Mouse (Mus musculus): Measurements from ENCODE around the gene Kat2b. TPM values are rescaled to one million over a fixed set of nuclear protein-coding genes. Genes with fewer than 3 reads are reported as not detected.
"Not testable (repeated sequence)": the region's sequence is repeated elsewhere in the genome, so short reads cannot be mapped to it uniquely, and the experiment has no call there.

Kat2b gene
- polyA plus RNA-seq (2015; fragmentation: Nextera tagmentation; extraction: Ambion mirVana), result 7.2 and 8.7 TPM in 2 replicates

DNA sequence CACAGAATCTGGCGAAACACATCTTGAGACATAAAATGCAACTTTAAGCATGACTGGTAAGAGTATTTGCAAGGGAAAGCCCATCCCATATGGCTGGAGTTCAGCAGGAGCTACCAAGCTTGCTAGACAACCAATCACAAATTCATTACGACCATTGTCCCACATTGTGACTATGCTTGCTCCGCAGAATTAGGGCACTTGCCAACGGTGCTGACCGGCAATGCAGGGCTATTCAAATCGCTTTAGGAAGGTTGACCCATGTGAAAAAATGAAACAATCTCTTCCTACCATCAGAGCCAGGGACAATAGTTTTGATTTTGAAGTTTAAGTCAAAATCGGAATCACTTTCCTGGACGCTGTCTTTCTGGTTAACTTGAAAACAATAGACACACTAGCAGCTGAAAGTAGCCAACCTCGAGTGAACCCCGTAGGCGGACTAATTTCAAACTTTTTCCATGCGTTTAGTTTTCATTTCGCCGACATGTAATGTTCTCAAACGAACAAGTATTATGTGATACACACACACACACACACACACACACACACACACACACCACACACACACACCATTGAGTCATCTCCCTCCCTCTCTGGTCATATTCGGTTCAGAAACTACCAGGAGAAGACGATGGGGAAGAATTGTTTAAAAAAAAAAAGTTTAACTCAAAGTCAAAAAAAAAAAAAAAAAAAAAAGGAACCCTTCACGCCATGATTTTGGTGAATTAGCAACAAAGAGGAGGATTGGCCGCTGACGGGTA lies at the start of gene Kat2b:
Gene Kat2b, plus strand, starts transcription at position 701 of the 758 bp plus-strand sequence.
- H3K36me3 ChIP-seq (ENCODE audit: control insufficient read depth, insufficient read depth, low read length), result no peaks in the 10 kb centered on the region
- H3K4me2 ChIP-seq (ENCODE audit: low read length), result peak within 1 kb of the TSS; percentile 77
- H3K9me3 ChIP-seq (replicated peaks; ENCODE audit: control insufficient read depth, low read length, poor library complexity, severe bottlenecking), result no peaks in the 10 kb centered on the region
- H3K4me3 ChIP-seq (ENCODE audit: low read depth, low read length), result peak within 1 kb of the TSS; percentile 88
- no peak for ATAC-seq
- peak within 1 kb of the TSS; percentile 97 for H3K27ac ChIP-seq (ENCODE audit: low read length)
- peaks cover 25% of the 10 kb centered on the region for H3K4me1 ChIP-seq (ENCODE audit: control insufficient read depth, insufficient read depth, low read length)
- no peaks in the 10 kb centered on the region for H3K27me3 ChIP-seq (ENCODE audit: control insufficient read depth, insufficient read depth, low read depth, low read length)
- peak within 1 kb of the TSS; percentile 96 for H3K9ac ChIP-seq (ENCODE audit: low read depth, low read length)
- WGBS, result under 1% methylated on average over 20 of the region's 20 CpGs

DNA sequence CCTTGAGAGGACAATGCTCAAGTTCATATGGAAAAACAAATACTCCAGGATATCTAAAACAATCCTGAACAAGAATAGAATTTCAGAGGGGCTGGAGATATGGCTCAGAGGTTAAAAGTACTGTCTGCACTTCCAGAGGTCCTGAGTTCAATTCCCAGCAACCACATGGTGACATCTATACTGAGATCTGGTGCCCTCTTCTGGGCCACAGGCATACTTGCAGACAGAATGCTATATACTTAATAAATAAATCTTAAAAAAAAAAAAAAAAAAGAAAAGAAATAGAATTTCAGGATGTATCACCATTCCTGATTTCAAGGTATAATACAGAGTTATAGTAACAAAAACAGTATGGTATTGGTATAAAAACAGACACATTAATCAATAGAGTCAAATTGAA lies 47.3 kb upstream of the Kat2b start:
- H3K4me2 ChIP-seq (ENCODE audit: low read length), result no peak overlapping the region
- H3K27me3 ChIP-seq (ENCODE audit: control insufficient read depth, insufficient read depth, low read depth, low read length), result no peaks in the 10 kb centered on the region
- H3K4me3 ChIP-seq (ENCODE audit: low read depth, low read length), result no peak overlapping the region
- H3K27ac ChIP-seq (ENCODE audit: low read length), result no peak overlapping the region
- no peaks in the 10 kb centered on the region for H3K36me3 ChIP-seq (ENCODE audit: control insufficient read depth, insufficient read depth, low read length)
- no peak overlapping the region for H3K9ac ChIP-seq (ENCODE audit: low read depth, low read length)
- no peaks in the 10 kb centered on the region for H3K4me1 ChIP-seq (ENCODE audit: control insufficient read depth, insufficient read depth, low read length)
- no peaks in the 10 kb centered on the region for H3K9me3 ChIP-seq (replicated peaks; ENCODE audit: control insufficient read depth, low read length, poor library complexity, severe bottlenecking)
- no peak for ATAC-seq

GRCm38 (mm10) chr17:53520509-53520908 lies 46.2 kb upstream of the Kat2b start:
- Histone ChIP-seq H3K4me1 (ENCODE audit: control insufficient read depth, insufficient read depth, low read length) (no peaks in the 10 kb centered on the region), H3K4me3 (ENCODE audit: low read depth, low read length) (no peak overlapping the region), H3K9ac (ENCODE audit: low read depth, low read length) (no peak overlapping the region), H3K36me3 (ENCODE audit: control insufficient read depth, insufficient read depth, low read length) (no peaks in the 10 kb centered on the region), H3K27me3 (ENCODE audit: control insufficient read depth, insufficient read depth, low read depth, low read length) (no peaks in the 10 kb centered on the region), H3K9me3 (replicated peaks; ENCODE audit: control insufficient read depth, low read length, poor library complexity, severe bottlenecking) (no peaks in the 10 kb centered on the region), H3K4me2 (ENCODE audit: low read length) (no peak overlapping the region), H3K27ac (ENCODE audit: low read length) (no peak overlapping the region)
- ATAC-seq, result no peak

- Histone ChIP-seq H3K4me3 (ENCODE audit: low read depth, low read length) (no peak overlapping the region), H3K9me3 (replicated peaks; ENCODE audit: control insufficient read depth, low read length, poor library complexity, severe bottlenecking) (no peaks in the 10 kb centered on the region), H3K27me3 (ENCODE audit: control insufficient read depth, insufficient read depth, low read depth, low read length) (no peaks in the 10 kb centered on the region), H3K36me3 (ENCODE audit: control insufficient read depth, insufficient read depth, low read length) (no peaks in the 10 kb centered on the region), H3K9ac (ENCODE audit: low read depth, low read length) (no peak overlapping the region), H3K4me2 (ENCODE audit: low read length) (no peak overlapping the region), H3K4me1 (ENCODE audit: control insufficient read depth, insufficient read depth, low read length) (no peaks in the 10 kb centered on the region), H3K27ac (ENCODE audit: low read length) (no peak overlapping the region)
- ATAC-seq, result no peak
- 79% methylated on average over 2 of the region's 2 CpGs for WGBS
These were observed 38.6 kb upstream of the Kat2b start for GRCm38 (mm10) chr17:53528034-53528433.

GRCm38 (mm10) chr17:53531160-53531559 lies 35.5 kb upstream of the Kat2b start:
- Histone ChIP-seq H3K4me3 (ENCODE audit: low read depth, low read length) (no peak overlapping the region), H3K4me2 (ENCODE audit: low read length) (no peak overlapping the region), H3K27ac (ENCODE audit: low read length) (no peak overlapping the region), H3K27me3 (ENCODE audit: control insufficient read depth, insufficient read depth, low read depth, low read length) (no peaks in the 10 kb centered on the region), H3K4me1 (ENCODE audit: control insufficient read depth, insufficient read depth, low read length) (no peaks in the 10 kb centered on the region), H3K9ac (ENCODE audit: low read depth, low read length) (no peak overlapping the region), H3K36me3 (ENCODE audit: control insufficient read depth, insufficient read depth, low read length) (no peaks in the 10 kb centered on the region), H3K9me3 (replicated peaks; ENCODE audit: control insufficient read depth, low read length, poor library complexity, severe bottlenecking) (no peaks in the 10 kb centered on the region)
- no peak for ATAC-seq
- WGBS, result 65% methylated on average over 2 of the region's 2 CpGs

DNA sequence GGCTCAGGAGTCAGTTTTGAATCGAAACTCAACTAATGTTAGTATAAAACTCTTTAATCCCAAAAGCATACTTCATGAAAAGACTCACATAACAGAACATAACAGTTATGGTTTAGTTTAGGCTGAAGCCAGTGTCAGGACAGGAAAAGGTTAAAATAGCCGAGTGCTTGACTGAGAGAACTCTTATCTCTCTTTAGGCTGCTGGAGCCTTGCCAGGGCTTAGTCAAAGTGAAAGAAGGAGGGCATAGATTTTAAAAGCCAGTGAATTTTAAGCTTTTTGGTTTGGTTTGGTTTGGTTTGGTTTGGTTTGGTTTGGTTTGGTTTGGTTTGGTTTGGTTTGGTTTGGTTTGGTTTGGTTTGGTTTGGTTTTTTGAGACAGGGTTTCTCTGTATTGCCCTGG lies 34.2 kb upstream of the Kat2b start:
- ATAC-seq, result no peak
- 73% methylated on average over 2 of the region's 2 CpGs for WGBS
- H3K36me3 ChIP-seq (ENCODE audit: control insufficient read depth, insufficient read depth, low read length), result no peaks in the 10 kb centered on the region

DNA sequence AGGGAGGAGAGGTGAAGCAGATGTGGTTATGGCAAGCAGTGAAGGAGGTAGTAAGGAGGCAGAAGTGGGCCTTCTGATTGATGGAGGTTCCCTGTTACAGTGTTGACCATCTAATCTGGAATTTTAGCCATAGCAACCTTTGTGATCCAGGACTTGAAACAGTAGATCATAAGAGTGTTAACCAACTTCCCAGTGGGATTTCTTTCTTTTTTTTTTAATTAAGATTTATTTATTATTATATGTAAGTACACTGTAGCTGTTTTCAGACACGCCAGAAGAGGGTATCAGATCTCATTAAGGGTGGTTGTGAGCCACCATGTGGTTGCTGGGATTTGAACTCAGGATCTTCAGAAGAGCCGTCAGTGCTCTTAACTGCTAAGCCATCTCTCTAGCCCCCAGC lies 27.3 kb upstream of the Kat2b start, which contains the start of gene Pp2d1:
Gene Pp2d1, minus strand, starts transcription at position 101 of the 400 bp plus-strand sequence.
- not testable (repeated sequence) for H3K27ac ChIP-seq (ENCODE audit: low read length); ATAC-seq; H3K27me3 ChIP-seq (ENCODE audit: control insufficient read depth, insufficient read depth, low read depth, low read length); H3K4me3 ChIP-seq (ENCODE audit: low read depth, low read length); H3K4me1 ChIP-seq (ENCODE audit: control insufficient read depth, insufficient read depth, low read length); H3K9ac ChIP-seq (ENCODE audit: low read depth, low read length); H3K4me2 ChIP-seq (ENCODE audit: low read length); H3K9me3 ChIP-seq (replicated peaks; ENCODE audit: control insufficient read depth, low read length, poor library complexity, severe bottlenecking); H3K36me3 ChIP-seq (ENCODE audit: control insufficient read depth, insufficient read depth, low read length)
- WGBS, result 90% methylated on average over 2 of the region's 2 CpGs

More for the DNA sequence above, 34.2 kb upstream of the Kat2b start:
- Histone ChIP-seq H3K4me3 (ENCODE audit: low read depth, low read length) (no peak overlapping the region), H3K9me3 (replicated peaks; ENCODE audit: control insufficient read depth, low read length, poor library complexity, severe bottlenecking) (no peaks in the 10 kb centered on the region), H3K27ac (ENCODE audit: low read length) (no peak overlapping the region), H3K9ac (ENCODE audit: low read depth, low read length) (no peak overlapping the region), H3K27me3 (ENCODE audit: control insufficient read depth, insufficient read depth, low read depth, low read length) (no peaks in the 10 kb centered on the region), H3K4me2 (ENCODE audit: low read length) (no peak overlapping the region), H3K4me1 (ENCODE audit: control insufficient read depth, insufficient read depth, low read length) (no peaks in the 10 kb centered on the region)

GRCm38 (mm10) chr17:53542536-53542935 lies 24.1 kb upstream of the Kat2b start:
- H3K27me3 ChIP-seq (ENCODE audit: control insufficient read depth, insufficient read depth, low read depth, low read length), result no peaks in the 10 kb centered on the region
- H3K27ac ChIP-seq (ENCODE audit: low read length), result no peak overlapping the region
- no peaks in the 10 kb centered on the region for H3K9me3 ChIP-seq (replicated peaks; ENCODE audit: control insufficient read depth, low read length, poor library complexity, severe bottlenecking)

DNA sequence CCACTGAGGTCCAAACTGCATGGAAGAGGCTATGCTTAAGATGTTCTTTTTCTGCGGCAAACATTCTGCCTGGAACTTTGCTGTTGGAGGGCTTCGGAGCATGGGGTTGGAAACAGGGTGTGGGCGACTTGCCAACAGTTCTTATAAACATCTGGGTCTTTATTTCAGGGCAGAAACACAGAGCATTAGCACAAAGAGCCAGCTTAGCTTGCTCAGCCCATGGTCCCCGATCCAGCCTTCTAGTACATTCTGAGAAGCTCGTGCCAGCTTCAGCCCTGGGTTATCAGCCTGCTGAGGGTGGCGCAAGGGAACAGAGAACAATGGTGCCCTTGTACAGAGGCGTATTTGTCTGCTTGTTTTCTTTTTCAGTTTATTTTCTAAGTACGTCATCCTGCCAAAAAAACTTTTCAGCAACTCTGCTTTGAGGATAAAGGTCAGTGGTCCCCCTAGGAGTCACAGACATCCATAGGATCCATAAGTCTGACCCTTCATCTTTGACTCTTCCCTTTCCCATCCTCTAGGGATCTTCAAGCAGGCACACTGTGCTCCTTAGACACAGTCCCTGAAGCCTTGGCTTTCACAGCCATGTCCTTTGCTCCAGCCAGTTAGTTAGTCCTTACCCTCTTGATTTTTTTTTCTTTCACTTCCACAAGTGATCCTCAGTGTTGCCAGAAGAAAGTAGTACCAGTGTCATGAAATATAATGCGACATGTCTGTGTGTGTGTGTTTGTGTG lies 22.9 kb upstream of the Kat2b start:
- Histone ChIP-seq H3K9ac (ENCODE audit: low read depth, low read length) (no peak overlapping the region), H3K4me2 (ENCODE audit: low read length) (no peak overlapping the region), H3K36me3 (ENCODE audit: control insufficient read depth, insufficient read depth, low read length) (no peaks in the 10 kb centered on the region), H3K27me3 (ENCODE audit: control insufficient read depth, insufficient read depth, low read depth, low read length) (no peaks in the 10 kb centered on the region), H3K4me3 (ENCODE audit: low read depth, low read length) (no peak overlapping the region), H3K27ac (ENCODE audit: low read length) (no peak overlapping the region), H3K9me3 (replicated peaks; ENCODE audit: control insufficient read depth, low read length, poor library complexity, severe bottlenecking) (no peaks in the 10 kb centered on the region), H3K4me1 (ENCODE audit: control insufficient read depth, insufficient read depth, low read length) (no peaks in the 10 kb centered on the region)
- no peak for ATAC-seq
- 69% methylated on average over 9 of the region's 9 CpGs for WGBS

More at GRCm38 (mm10) chr17:53542536-53542935, 24.1 kb upstream of the Kat2b start:
- WGBS, result 97% methylated on average over 4 of the region's 4 CpGs
- no peak for ATAC-seq
- Histone ChIP-seq H3K9ac (ENCODE audit: low read depth, low read length) (no peak overlapping the region), H3K36me3 (ENCODE audit: control insufficient read depth, insufficient read depth, low read length) (no peaks in the 10 kb centered on the region), H3K4me3 (ENCODE audit: low read depth, low read length) (no peak overlapping the region), H3K4me1 (ENCODE audit: control insufficient read depth, insufficient read depth, low read length) (no peaks in the 10 kb centered on the region), H3K4me2 (ENCODE audit: low read length) (no peak overlapping the region)

Data from midbrain, embryonic 16.5 days (tissue).